Mouse (Mus musculus): ENCODE measurements around the gene Gm7030. TPM values are rescaled to one million over a fixed set of nuclear protein-coding genes. Genes with fewer than 3 reads are reported as not detected.
"Not testable (repeated sequence)": the region's sequence is repeated elsewhere in the genome, so short reads cannot be mapped to it uniquely, and the experiment has no call there.

Gm7030 gene
- polyA plus RNA-seq, 1 experiment: 0.81 TPM

DNA sequence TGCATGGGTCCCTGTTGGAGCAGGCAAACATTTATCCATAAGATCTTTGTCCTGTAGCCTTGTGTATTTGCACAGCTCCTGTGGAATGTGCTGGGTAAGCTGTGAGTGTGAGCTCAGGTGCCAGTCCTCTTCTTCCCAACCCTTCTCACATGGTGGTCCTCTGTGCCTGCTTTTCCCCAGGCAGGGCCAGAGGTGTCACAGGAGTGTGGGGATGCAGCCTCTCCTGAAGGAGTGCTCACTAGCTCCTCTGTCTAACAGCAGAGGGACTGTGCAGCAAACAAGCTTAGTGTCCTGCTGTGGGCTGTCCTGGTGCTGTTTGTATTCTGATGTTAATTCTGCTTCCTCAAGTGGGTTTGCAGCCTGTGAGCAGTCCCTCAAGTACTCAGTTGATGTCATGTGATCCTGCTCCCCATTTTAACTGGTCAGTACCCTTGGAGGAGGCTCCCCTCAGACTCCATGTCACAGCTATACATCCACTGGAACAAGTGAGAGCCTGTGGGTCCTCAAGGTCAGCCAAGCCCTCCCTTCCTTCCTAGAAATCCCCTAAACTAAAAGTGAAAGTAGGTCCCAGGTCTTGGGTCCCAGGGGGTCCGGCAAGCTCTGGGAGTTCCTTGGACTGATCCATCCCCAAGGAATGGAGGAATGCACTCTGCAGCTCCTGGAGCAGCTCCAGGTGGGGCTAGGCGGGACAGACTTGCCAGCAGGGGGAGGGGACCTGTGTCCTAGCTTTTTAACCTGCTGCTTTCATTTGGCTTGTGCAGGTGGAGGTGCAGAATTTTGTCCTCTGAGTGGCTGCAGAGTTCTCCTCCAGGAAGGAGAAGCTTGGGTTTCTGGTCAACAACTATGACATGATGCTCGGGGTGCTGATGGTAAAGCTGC lies 25.3 kb upstream of the Gm7030 start:
- Histone ChIP-seq H3K9me3 (replicated peaks; ENCODE audit: control insufficient read depth, insufficient read depth, low read length, poor library complexity, severe bottlenecking) (no peaks in the 10 kb centered on the region), H3K4me3 (ENCODE audit: low read depth, low read length) (peak overlapping the region; percentile 50), H3K27ac (ENCODE audit: insufficient read depth, low read length) (peak overlapping the region; percentile 82), H3K9ac (ENCODE audit: low read depth, poor library complexity, severe bottlenecking) (peak overlapping the region; percentile 3; the same call in 1 of the 2 replicates), H3K36me3 (ENCODE audit: control insufficient read depth, insufficient read depth, low read length, poor library complexity, severe bottlenecking) (no peaks in the 10 kb centered on the region), H3K4me1 (ENCODE audit: control insufficient read depth, insufficient read depth, low read length) (peaks cover 6% of the 10 kb centered on the region), H3K27me3 (ENCODE audit: control insufficient read depth, insufficient read depth, low read length, poor library complexity, severe bottlenecking) (no peaks in the 10 kb centered on the region)
- TF ChIP-seq CTCF (IDR thresholded peaks at IDR 0.05; ENCODE audit: low read depth, low read length) (no peak), EP300 (IDR thresholded peaks at IDR 0.05; ENCODE audit: insufficient read depth, low read depth, low read length) (peak; percentile 85), POLR2A (IDR thresholded peaks at IDR 0.05; ENCODE audit: insufficient read depth, low read length) (peak; percentile 56)

GRCm38 (mm10) chr17:36151200-36151599 lies 22.0 kb upstream of the Gm7030 start:
- H3K27me3 ChIP-seq (ENCODE audit: control insufficient read depth, insufficient read depth, low read length, poor library complexity, severe bottlenecking): not testable (repeated sequence)

GRCm38 (mm10) chr17:36148468-36148867 lies 19.2 kb upstream of the Gm7030 start:
- TF ChIP-seq EP300 (IDR thresholded peaks at IDR 0.05; ENCODE audit: insufficient read depth, low read depth, low read length): peak; percentile 99
- not testable (repeated sequence) for H3K4me1 ChIP-seq (ENCODE audit: control insufficient read depth, insufficient read depth, low read length); H3K36me3 ChIP-seq (ENCODE audit: control insufficient read depth, insufficient read depth, low read length, poor library complexity, severe bottlenecking); H3K4me3 ChIP-seq (ENCODE audit: low read depth, low read length); H3K9me3 ChIP-seq (replicated peaks; ENCODE audit: control insufficient read depth, insufficient read depth, low read length, poor library complexity, severe bottlenecking); H3K9ac ChIP-seq (ENCODE audit: low read depth, poor library complexity, severe bottlenecking); H3K27me3 ChIP-seq (ENCODE audit: control insufficient read depth, insufficient read depth, low read length, poor library complexity, severe bottlenecking)
- peak overlapping the region; percentile 95 for H3K27ac ChIP-seq (ENCODE audit: insufficient read depth, low read length)

More at GRCm38 (mm10) chr17:36151200-36151599, 22.0 kb upstream of the Gm7030 start:
- peak; percentile 88 for TF ChIP-seq EP300 (IDR thresholded peaks at IDR 0.05; ENCODE audit: insufficient read depth, low read depth, low read length)
- H3K4me3 ChIP-seq (ENCODE audit: low read depth, low read length); H3K9me3 ChIP-seq (replicated peaks; ENCODE audit: control insufficient read depth, insufficient read depth, low read length, poor library complexity, severe bottlenecking); H3K36me3 ChIP-seq (ENCODE audit: control insufficient read depth, insufficient read depth, low read length, poor library complexity, severe bottlenecking); H3K27ac ChIP-seq (ENCODE audit: insufficient read depth, low read length); H3K9ac ChIP-seq (ENCODE audit: low read depth, poor library complexity, severe bottlenecking); H3K4me1 ChIP-seq (ENCODE audit: control insufficient read depth, insufficient read depth, low read length): not testable (repeated sequence)

GRCm38 (mm10) chr17:36146937-36147336 lies 17.7 kb upstream of the Gm7030 start:
- H3K9ac ChIP-seq (ENCODE audit: low read depth, poor library complexity, severe bottlenecking): 0 out of 2 replicates have a peak overlapping the region, but pooled peaks have one; percentile 34
- H3K9me3 ChIP-seq (replicated peaks; ENCODE audit: control insufficient read depth, insufficient read depth, low read length, poor library complexity, severe bottlenecking); H3K4me3 ChIP-seq (ENCODE audit: low read depth, low read length); H3K27me3 ChIP-seq (ENCODE audit: control insufficient read depth, insufficient read depth, low read length, poor library complexity, severe bottlenecking); H3K36me3 ChIP-seq (ENCODE audit: control insufficient read depth, insufficient read depth, low read length, poor library complexity, severe bottlenecking); H3K4me1 ChIP-seq (ENCODE audit: control insufficient read depth, insufficient read depth, low read length): not testable (repeated sequence)
- H3K27ac ChIP-seq (ENCODE audit: insufficient read depth, low read length): peak overlapping the region; percentile 85

DNA sequence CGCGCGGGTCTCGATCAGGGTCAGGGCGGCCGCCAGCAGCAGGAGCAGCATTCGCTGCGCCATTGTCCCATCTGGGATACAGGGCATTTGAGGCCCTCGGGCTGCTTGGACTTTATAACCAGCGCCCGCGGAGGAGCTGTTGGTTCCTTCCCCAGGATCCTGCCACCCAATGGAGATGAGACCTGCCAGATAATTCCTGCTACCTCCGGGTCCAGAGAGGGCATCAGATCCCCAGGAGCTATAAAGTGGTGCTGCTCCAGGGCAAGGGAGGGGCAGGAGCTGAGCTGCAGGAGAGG lies 16.6 kb upstream of the Gm7030 start:
- Histone ChIP-seq H3K4me3 (ENCODE audit: low read depth, low read length) (peak overlapping the region; percentile 70), H3K9ac (ENCODE audit: low read depth, poor library complexity, severe bottlenecking) (peak overlapping the region; percentile 71), H3K27ac (ENCODE audit: insufficient read depth, low read length) (peak overlapping the region; percentile 40)
- H3K4me1 ChIP-seq (ENCODE audit: control insufficient read depth, insufficient read depth, low read length); H3K27me3 ChIP-seq (ENCODE audit: control insufficient read depth, insufficient read depth, low read length, poor library complexity, severe bottlenecking); H3K9me3 ChIP-seq (replicated peaks; ENCODE audit: control insufficient read depth, insufficient read depth, low read length, poor library complexity, severe bottlenecking); H3K36me3 ChIP-seq (ENCODE audit: control insufficient read depth, insufficient read depth, low read length, poor library complexity, severe bottlenecking): not testable (repeated sequence)

- H3K27me3 ChIP-seq (ENCODE audit: control insufficient read depth, insufficient read depth, low read length, poor library complexity, severe bottlenecking): no peaks in the 10 kb centered on the region
- H3K9ac ChIP-seq (ENCODE audit: low read depth, poor library complexity, severe bottlenecking): peak overlapping the region; percentile 71
- no peaks in the 10 kb centered on the region for H3K9me3 ChIP-seq (replicated peaks; ENCODE audit: control insufficient read depth, insufficient read depth, low read length, poor library complexity, severe bottlenecking)
- peaks cover 5% of the 10 kb centered on the region; the same call in 1 of the 2 replicates for H3K36me3 ChIP-seq (ENCODE audit: control insufficient read depth, insufficient read depth, low read length, poor library complexity, severe bottlenecking)
- H3K4me1 ChIP-seq (ENCODE audit: control insufficient read depth, insufficient read depth, low read length): peaks cover 3% of the 10 kb centered on the region
- peak overlapping the region; percentile 70 for H3K4me3 ChIP-seq (ENCODE audit: low read depth, low read length)
- TF ChIP-seq EP300 (IDR thresholded peaks at IDR 0.05; ENCODE audit: insufficient read depth, low read depth, low read length) (no peak), CTCF (IDR thresholded peaks at IDR 0.05; ENCODE audit: low read depth, low read length) (no peak), POLR2A (IDR thresholded peaks at IDR 0.05; ENCODE audit: insufficient read depth, low read length) (no peak)
- peak overlapping the region; percentile 40 for H3K27ac ChIP-seq (ENCODE audit: insufficient read depth, low read length)
Measured at GRCm38 (mm10) chr17:36145111-36145860, 16.1 kb upstream of the Gm7030 start.

DNA sequence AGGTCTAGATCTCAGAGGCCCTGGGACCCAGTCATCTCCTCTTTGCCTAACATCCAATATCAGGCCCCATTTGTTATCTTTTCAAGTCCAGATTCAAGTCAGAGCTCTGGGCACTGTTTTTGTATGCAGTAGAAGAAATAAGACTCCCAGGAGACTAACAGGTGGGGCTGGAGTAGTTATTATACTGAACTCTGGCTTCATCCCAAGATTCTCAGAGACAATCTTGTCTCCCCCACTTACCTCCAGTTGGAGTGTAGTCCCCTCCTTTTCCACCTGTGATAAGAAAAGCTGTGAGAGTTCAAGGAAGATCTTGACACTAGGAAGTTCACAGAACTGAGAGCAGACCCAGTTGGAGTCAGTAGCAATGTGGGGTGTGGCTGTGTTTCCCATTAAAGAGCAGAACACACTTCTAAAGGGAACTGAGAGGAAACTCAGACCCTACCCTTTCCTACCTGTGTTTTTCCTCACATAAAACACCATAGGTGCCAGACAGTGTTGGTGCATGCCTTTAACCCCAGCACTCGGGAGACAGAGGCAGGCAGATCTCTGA lies 7.1 kb upstream of the Gm7030 start:
- not testable (repeated sequence) for H3K36me3 ChIP-seq (ENCODE audit: control insufficient read depth, insufficient read depth, low read length, poor library complexity, severe bottlenecking); H3K4me1 ChIP-seq (ENCODE audit: control insufficient read depth, insufficient read depth, low read length); H3K4me3 ChIP-seq (ENCODE audit: low read depth, low read length); H3K9ac ChIP-seq (ENCODE audit: low read depth, poor library complexity, severe bottlenecking); H3K9me3 ChIP-seq (replicated peaks; ENCODE audit: control insufficient read depth, insufficient read depth, low read length, poor library complexity, severe bottlenecking); H3K27me3 ChIP-seq (ENCODE audit: control insufficient read depth, insufficient read depth, low read length, poor library complexity, severe bottlenecking); H3K27ac ChIP-seq (ENCODE audit: insufficient read depth, low read length)

DNA sequence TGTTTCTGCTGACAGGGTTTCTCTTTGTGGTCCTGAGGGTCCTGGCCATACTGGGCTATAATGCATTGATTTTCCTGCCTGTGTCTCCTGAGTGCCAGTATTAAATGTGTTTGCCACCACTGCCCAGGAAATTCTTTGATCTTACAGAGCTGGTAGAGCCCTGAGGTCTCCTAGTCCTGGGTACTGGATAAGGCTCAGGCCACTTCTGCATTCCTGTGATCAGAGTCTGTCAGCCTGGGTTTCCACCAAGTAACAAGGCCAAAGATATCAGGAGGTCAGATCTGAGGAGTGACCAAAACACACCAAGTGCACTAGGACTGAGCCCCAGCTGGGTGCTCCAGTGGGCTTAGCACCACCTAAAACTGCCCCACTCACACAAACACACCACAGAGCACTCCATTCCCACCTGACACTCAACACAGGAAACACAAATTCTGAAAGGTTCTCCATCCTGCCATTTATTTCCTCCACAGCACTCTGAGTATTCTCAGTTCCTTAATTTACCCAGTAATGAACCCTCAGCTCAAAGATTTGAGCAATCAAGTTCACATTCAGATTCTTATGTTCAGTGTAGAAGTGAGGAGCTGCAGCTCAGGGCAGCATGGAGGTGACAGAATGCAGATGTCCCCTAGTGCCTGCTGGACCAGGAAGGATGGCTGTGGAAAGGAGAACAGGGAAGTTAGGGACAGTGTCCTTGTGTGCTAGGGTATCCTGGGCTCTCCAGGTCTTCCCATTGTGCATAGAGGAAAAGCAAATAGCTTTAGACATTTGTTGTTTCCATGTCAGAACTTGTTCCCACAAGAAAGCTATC lies 6.4 kb upstream of the Gm7030 start:
- H3K27me3 ChIP-seq (ENCODE audit: control insufficient read depth, insufficient read depth, low read length, poor library complexity, severe bottlenecking); H3K27ac ChIP-seq (ENCODE audit: insufficient read depth, low read length); H3K9ac ChIP-seq (ENCODE audit: low read depth, poor library complexity, severe bottlenecking); H3K9me3 ChIP-seq (replicated peaks; ENCODE audit: control insufficient read depth, insufficient read depth, low read length, poor library complexity, severe bottlenecking); H3K4me3 ChIP-seq (ENCODE audit: low read depth, low read length); H3K4me1 ChIP-seq (ENCODE audit: control insufficient read depth, insufficient read depth, low read length); H3K36me3 ChIP-seq (ENCODE audit: control insufficient read depth, insufficient read depth, low read length, poor library complexity, severe bottlenecking): not testable (repeated sequence)
